Mouse (Mus musculus): ENCODE results near the gene Ogn.

GRCm38 (mm10) chr13:49584307-49585005, 23.4 kb upstream of the Ogn start:
- no peak for TF ChIP-seq CTCF (IDR thresholded peaks at IDR 0.05; ENCODE audit: low read depth)
- no peak for TF ChIP-seq EP300 (IDR thresholded peaks at IDR 0.05; ENCODE audit: low read depth)

All from liver, postnatal 0 days (tissue).